Mouse (Mus musculus) hindbrain, embryonic 14.5 days (tissue): ENCODE measurements around the gene Znrd1. TPM values are rescaled to one million over a fixed set of nuclear protein-coding genes. Genes with fewer than 3 reads are reported as not detected.

Source experiments
- ATAC-seq: fragments of 200-750 bp; cut with Nextera tagmentation; 2 replicates; pipeline ENCODE4 v1.8.0; 2017; ENCODE audit warnings: moderate number of reproducible peaks, mild to moderate bottlenecking, moderate TSS enrichment, moderate library complexity; ENCODE audit not compliant: low FRiP score
- DNase-seq: peaks from one replicate; pipeline ENCODE4 v3.0.0-alpha.2; 2015; ENCODE audit warnings: low spot score
- H3K27ac ChIP-seq: fragments of 300-500 bp; sonication (generic); 2 replicates; pipeline ENCODE4 v1.5.1; 2014; ENCODE audit warnings: mild to moderate bottlenecking, moderate library complexity
- H3K27me3 ChIP-seq: fragments of 300-500 bp; sonication (generic); 2 replicates; pipeline ENCODE4 v1.6.1; 2014; ENCODE audit warnings: mild to moderate bottlenecking, low read length, mixed read lengths; ENCODE audit not compliant: control insufficient read depth, insufficient read depth
- H3K36me3 ChIP-seq: fragments of 300-500 bp; sonication (generic); replicated peaks from 2 replicates; pipeline ENCODE4 v1.6.1; 2014; ENCODE audit not compliant: control insufficient read depth, insufficient read depth
- H3K4me1 ChIP-seq: fragments of 300-500 bp; sonication (generic); replicated peaks from 2 replicates; pipeline ENCODE4 v1.6.1; 2014; ENCODE audit warnings: antibody characterized with exemption, low read length, mixed read lengths; ENCODE audit not compliant: control insufficient read depth, insufficient read depth
- H3K4me2 ChIP-seq: fragments of 300-500 bp; sonication (generic); replicated peaks from 2 replicates; pipeline ENCODE4 v1.6.1; 2014; ENCODE audit warnings: mild to moderate bottlenecking, moderate library complexity
- H3K4me3 ChIP-seq: fragments of 300-500 bp; sonication (generic); replicated peaks from 2 replicates; pipeline ENCODE4 v1.5.1; 2014; ENCODE audit warnings: mild to moderate bottlenecking, low read length
- H3K9ac ChIP-seq: fragments of 300-500 bp; sonication (generic); 2 replicates; pipeline ENCODE4 v1.6.1; 2014
- H3K9me3 ChIP-seq: fragments of 300-500 bp; sonication (generic); 2 replicates; pipeline ENCODE4 v1.6.1; 2016; ENCODE audit warnings: low read length; ENCODE audit not compliant: control insufficient read depth
- WGBS: fragments of 180-500 bp; shearing (Covaris S2); extraction: QIAGEN DNeasy Blood & Tissue Kit; methylation state at CpG from one replicate; pipeline ENCODE4 v1.1.7; 2014; 5-methylcytosine and 5-hydroxymethylcytosine counted together
- polyA plus RNA-seq: library from polyadenylated mRNA; unstranded; fragments of >200 nt; fragmentation: Nextera tagmentation; extraction: Ambion mirVana; gene quantifications from 2 replicates; pipeline ENCODE4 v1.2.1, GENCODE M21; 2014

The Znrd1 gene
- polyA plus RNA-seq, 1 experiment from 2014 or later: 55.7 TPM

DNA sequence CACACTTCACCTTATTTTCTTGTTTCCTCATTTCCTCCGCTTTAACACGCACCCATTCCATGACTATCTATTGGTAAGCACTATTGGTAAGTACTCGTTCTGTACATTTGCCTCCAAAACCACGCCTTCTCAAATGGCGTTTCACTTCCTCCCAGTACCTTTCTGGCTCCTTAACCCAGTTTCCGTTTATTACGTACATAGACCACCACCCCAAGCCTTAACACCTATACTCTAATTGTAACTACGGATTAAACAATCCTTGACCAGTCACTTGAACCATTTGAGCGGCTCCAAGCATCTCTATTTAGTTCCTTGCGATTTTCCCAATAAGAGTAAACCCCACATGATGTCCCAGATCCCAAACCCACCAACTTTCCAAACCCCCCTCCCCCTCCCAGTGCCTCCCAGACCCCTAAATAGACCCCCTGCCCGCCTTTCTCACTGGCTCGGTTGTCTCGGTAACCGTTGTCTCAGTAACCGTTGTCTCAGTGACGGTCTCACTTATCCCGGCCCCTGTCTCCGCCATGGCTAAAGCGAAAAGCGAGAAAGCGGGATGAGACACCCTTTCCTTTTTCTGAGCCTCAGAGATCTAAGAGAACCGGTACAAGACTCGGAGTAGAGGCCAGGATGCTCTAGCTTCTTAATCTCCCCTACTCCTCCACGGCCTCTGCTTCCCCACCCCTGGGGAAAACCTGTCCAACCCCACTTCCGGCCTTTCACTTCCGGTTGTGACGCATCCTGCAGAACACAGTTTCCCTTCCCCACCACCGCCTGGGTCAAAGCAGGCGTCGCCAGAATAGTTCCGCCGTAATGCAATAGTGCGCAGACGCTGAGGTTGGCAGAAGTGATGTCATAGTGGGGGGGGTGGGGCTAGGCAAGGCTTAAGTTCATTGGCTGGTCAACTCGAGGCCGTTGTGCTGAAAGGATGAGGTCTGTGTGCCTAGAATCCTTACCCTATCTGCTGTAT, 7.1 kb downstream of the Znrd1 start, which contains the start of gene Ppp1r11:
TSS of gene Ppp1r11 (minus strand) at position 761 of the 967 bp plus-strand sequence.
- peak; percentile 96 for ATAC-seq
- H3K9me3 ChIP-seq: no peaks in the 10 kb centered on the region
- WGBS: 2% methylated on average over 36 of the region's 36 CpGs
- H3K4me3 ChIP-seq: peak within 1 kb of the TSS; percentile 46
- peak within 1 kb of the TSS; percentile 79 for H3K27ac ChIP-seq
- peaks cover 33% of the 10 kb centered on the region for H3K36me3 ChIP-seq
- DNase-seq: peak; percentile 98
- peaks cover 12% of the 10 kb centered on the region for H3K4me1 ChIP-seq
- no peaks in the 10 kb centered on the region for H3K27me3 ChIP-seq
- peak within 1 kb of the TSS; percentile 66 for H3K9ac ChIP-seq
- H3K4me2 ChIP-seq: peak within 1 kb of the TSS; percentile 78

DNA sequence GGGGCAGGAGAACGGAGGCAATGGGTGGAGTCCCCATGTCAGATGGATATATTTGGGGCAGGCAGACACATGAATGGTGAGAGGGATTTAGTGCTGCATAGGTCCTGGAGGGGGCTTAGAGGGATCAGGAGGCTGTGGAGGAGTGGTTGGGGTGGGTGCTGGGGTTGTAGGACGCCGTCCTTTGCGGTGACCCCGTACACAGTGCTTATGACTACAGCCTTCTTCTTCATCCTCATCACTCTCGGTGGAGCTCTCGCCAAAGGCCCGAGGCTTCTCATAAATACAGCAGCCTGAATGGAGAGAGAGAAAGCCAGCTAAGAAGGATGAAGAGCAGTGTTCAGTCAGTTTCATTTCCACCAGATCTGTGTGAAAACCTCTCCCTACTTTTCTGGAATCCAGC, 9.1 kb downstream of the Znrd1 start:
- Histone ChIP-seq H3K4me2 (no peak overlapping the region), H3K4me1 (peaks cover 17% of the 10 kb centered on the region), H3K27me3 (peaks cover 12% of the 10 kb centered on the region), H3K27ac (no peak overlapping the region), H3K36me3 (peaks cover 22% of the 10 kb centered on the region), H3K9me3 (no peaks in the 10 kb centered on the region), H3K9ac (no peak overlapping the region), H3K4me3 (no peak overlapping the region)
- ATAC-seq (no peak), DNase-seq (no peak)
- 93% methylated on average over 8 of the region's 8 CpGs for WGBS

DNA sequence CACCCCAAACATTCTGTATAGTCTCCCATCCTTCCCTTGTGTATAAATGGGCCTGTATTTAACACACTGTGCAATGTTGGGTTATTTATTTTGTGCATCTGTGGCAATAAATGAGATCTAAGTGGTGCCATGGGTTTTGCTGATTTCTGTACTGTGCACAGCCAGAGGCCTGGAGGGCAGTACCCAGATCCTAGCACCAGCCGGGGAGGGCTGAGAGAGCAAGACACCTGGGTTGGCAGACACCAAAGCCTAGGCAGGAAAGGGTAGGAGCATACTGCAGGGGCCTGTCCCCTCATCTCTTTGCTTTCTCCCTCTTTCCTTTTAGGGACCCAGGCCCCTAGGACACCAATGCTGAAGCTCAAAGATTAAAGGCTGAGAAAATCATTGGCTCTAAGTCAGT, 10.1 kb downstream of the Znrd1 start:
- ATAC-seq (no peak), DNase-seq (no peak)
- 95% methylated on average over 1 of the region's 1 CpGs for WGBS
- peaks cover 17% of the 10 kb centered on the region for H3K4me1 ChIP-seq
- H3K9me3 ChIP-seq: no peaks in the 10 kb centered on the region
- no peak overlapping the region for H3K4me2 ChIP-seq
- no peak overlapping the region for H3K27ac ChIP-seq
- H3K27me3 ChIP-seq: peaks cover 21% of the 10 kb centered on the region
- H3K36me3 ChIP-seq: peaks cover 13% of the 10 kb centered on the region
- H3K4me3 ChIP-seq: no peak overlapping the region
- H3K9ac ChIP-seq: no peak overlapping the region

DNA sequence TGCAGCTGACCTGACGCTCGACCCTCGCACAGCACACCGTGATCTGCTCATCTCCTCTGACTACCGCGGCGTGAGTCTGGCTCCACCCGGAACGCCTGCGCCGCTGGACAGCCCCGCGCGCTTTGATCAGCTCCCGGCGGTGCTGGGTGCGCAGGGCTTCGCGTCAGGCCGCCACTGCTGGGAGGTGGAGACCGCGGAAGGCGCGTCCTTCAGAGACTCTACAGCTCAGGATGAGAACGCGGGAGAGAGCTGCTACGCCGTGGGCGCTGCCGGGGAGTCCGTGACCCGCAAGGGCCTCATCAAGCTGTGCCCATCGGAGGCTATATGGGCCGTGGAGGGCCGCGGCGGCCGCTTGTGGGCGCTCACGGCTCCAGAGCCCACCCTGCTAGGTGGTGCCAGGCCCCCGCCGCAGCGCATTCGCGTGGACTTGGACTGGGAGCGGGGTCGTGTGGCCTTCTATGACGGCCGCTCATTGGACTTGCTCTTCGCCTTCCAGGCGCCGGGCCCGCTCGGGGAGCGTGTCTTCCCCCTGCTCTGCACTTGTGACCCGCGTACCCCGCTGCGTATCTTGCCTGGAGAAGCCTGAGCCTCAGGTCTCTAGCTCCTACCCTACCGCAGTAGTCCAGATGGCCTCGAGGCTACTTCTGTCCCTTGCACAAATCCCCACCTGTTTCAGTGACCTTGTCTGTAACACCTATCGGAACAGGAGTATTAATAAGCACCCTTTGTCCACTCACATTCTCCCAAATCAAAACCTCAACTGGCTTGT, 11.1 kb downstream of the Znrd1 start:
- peak; percentile 59 for DNase-seq
- Histone ChIP-seq H3K4me1 (peaks cover 27% of the 10 kb centered on the region), H3K4me3 (peak overlapping the region; percentile 47), H3K36me3 (peaks cover 13% of the 10 kb centered on the region), H3K4me2 (peak overlapping the region; percentile 93), H3K9me3 (no peaks in the 10 kb centered on the region), H3K27me3 (peaks cover 31% of the 10 kb centered on the region), H3K27ac (peak overlapping the region; percentile 70), H3K9ac (peak overlapping the region; percentile 83)
- peak; percentile 57 for ATAC-seq
- WGBS: under 1% methylated on average over 60 of the region's 62 CpGs

DNA sequence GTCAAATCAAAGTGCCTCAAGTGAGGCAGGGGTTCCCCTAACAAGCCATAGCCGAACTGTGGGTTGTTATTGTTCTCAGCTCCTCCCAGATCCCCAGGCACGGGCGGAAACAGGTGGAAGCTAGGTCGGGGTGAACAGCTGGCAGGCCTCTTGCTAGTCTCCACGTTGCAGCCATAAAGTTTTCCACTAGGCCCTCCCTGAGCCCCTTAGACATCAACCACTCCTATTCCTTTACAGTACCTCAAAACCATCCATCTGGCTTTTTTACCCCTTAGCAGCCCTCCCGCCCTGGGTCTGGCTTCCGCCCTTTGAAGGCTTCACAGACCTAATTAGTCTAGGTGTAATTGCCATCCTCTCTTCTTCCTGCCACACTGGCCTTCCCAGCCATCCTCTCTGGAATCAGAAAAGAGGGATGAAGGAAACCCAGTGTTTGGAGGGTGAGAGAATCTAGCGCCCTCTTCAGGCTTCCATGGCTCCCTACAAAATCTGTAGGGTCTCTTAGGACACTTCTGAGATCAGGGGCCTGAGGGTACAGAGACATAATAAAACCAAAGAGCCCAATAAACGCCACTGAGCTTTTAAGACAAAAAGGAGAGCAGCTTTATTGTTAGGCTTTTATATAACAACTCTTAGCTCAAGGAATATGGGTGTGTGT, 14.1 kb downstream of the Znrd1 start:
- no peak for DNase-seq
- no peaks in the 10 kb centered on the region for H3K9me3 ChIP-seq
- H3K27ac ChIP-seq: no peak overlapping the region
- H3K4me3 ChIP-seq: no peak overlapping the region
- H3K9ac ChIP-seq: no peak overlapping the region
- peaks cover 7% of the 10 kb centered on the region for H3K36me3 ChIP-seq
- peaks cover 16% of the 10 kb centered on the region for H3K4me1 ChIP-seq
- 18% methylated on average over 9 of the region's 9 CpGs for WGBS
- peaks cover 50% of the 10 kb centered on the region for H3K27me3 ChIP-seq
- ATAC-seq: no peak
- no peak overlapping the region for H3K4me2 ChIP-seq

DNA sequence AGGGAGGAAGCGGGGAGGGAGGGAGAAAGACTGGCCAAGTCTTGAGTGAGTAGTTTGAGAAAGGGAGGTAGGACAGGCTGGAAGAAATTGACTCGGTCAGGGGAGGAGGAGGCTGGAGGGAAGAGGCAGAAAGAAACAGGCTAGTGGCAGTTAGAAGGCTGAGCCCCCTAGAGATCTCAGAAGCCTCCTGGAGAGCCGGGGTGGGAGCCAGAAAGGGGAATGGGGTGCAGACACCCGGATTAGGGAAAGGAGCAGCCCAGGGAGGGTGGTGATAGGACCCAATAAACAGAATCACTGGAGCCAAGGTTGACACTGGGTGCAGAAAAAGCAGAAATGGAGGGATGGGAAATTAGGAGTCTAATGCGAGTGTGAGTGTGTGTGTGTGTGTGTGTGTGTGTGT, 14.7 kb downstream of the Znrd1 start:
- Histone ChIP-seq H3K4me1 (peaks cover 16% of the 10 kb centered on the region), H3K4me3 (peak overlapping the region; percentile 38; the same call in 1 of the 2 replicates), H3K27me3 (peaks cover 50% of the 10 kb centered on the region), H3K36me3 (peaks cover 1% of the 10 kb centered on the region), H3K27ac (no peak overlapping the region), H3K9ac (no peak overlapping the region), H3K4me2 (peak overlapping the region; percentile 70; the same call in 1 of the 2 replicates), H3K9me3 (no peaks in the 10 kb centered on the region)
- DNase-seq: no peak
- ATAC-seq: no peak
- 37% methylated on average over 5 of the region's 5 CpGs for WGBS

DNA sequence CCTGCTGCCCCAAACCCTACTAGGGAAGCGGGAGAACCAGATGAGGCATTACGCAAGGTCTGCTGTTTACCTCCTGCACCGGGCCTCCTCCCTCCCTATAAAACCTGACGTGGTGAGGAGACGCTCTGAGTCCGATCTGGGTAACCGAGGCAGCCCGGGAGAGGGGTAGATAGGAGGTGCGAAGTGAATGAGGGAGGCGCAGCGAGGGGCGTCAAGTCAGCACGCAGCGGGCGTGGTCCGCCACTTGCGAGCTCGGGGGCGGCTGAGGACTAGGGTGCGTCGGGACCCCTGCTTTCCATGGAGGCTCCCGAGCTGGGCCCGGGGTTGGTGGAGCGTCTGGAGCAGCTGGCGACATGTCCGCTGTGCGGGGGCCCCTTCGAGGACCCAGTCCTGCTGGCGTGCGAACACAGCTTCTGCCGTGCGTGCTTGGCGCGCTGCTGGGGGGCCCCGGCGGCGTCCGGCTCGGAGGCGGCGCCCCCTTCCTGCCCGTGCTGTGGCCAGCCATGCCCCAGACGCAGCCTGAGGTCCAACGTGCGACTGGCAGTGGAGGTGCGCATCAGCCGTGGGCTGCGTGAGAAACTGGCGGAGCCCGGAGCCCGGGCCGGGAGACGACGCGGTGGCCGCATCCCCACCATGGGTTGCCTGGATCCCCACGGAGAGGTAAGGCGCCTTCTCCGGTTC, 15.4 kb downstream of the Znrd1 start, which contains the start of gene Rnf39:
TSS of gene Rnf39 (plus strand) at position 128 of the 681 bp plus-strand sequence.
- Histone ChIP-seq H3K27me3 (peaks cover 50% of the 10 kb centered on the region), H3K9ac (peak within 1 kb of the TSS; percentile 55), H3K9me3 (no peaks in the 10 kb centered on the region), H3K4me2 (peak within 1 kb of the TSS; percentile 70), H3K4me3 (peak within 1 kb of the TSS; percentile 38), H3K4me1 (peaks cover 16% of the 10 kb centered on the region), H3K36me3 (no peaks in the 10 kb centered on the region), H3K27ac (no peak within 1 kb of the TSS)
- no peak for DNase-seq
- 2% methylated on average over 58 of the region's 59 CpGs for WGBS
- no peak for ATAC-seq

DNA sequence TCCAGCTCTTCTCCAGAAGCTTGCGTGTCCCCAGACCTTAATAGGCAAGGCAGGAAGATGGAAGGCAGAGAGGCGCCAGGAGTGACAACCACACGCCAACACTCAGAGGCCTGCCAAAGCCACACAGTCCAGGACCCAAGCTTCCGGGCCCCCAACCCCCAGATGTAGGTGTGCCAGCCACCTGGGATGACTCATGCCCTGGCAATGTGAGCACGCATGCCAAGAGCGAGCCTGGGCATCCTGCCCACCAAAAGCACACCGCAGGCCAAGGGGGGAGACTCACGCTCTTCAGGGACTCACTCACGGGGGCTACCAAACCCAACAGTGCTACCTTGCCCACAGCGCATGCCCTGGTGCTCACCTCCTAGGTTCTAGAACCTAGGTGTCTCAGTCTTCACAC, 16.0 kb downstream of the Znrd1 start:
- Histone ChIP-seq H3K4me2 (peak overlapping the region; percentile 70), H3K27ac (no peak overlapping the region), H3K36me3 (no peaks in the 10 kb centered on the region), H3K9ac (0 out of 2 replicates have a peak overlapping the region, but pooled peaks have one; percentile 55), H3K4me3 (peak overlapping the region; percentile 38), H3K9me3 (no peaks in the 10 kb centered on the region), H3K27me3 (peaks cover 50% of the 10 kb centered on the region), H3K4me1 (peaks cover 16% of the 10 kb centered on the region)
- ATAC-seq (no peak), DNase-seq (no peak)
- WGBS: 55% methylated on average over 10 of the region's 10 CpGs
